ENCODE assay signal across 10 mouse cellular contexts in the genomic region with DNA sequence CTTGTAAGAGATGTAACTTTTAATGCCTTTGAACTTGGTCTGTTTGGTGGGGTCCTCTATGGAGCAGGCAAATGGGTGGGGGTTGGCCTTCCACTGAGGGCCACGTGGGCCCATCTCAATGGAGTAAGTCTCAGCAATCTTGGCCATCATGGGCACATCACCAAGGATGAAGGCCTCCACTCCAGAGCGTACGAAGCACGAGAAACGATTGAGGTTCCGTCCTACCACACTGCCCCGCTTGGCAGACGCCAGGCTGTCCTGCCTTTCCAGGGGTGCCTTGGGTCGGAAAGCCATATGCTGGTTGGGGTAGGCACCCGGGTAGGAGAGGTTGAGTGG. TPM values are rescaled to one million over a fixed set of nuclear protein-coding genes. Genes with fewer than 3 reads are reported as not detected.
DNase-seq lines count a peak whose midpoint lies in the region; ATAC-seq and TF ChIP-seq lines count a peak whose summit lies in the region.
"Had no signal": no experiment of that assay in that cellular context is flagged by ENCODE, and none has a peak within 500 bp of the region (broad histone marks: within the 10 kb centered on the region; RNA-seq: fewer than 3 reads in every experiment).

No protein-coding gene starts in this region.

- H3K27ac ChIP-seq in heart, embryonic 11.5 days (ENCODE audit: low read depth, low read length): no peak overlapping the region
- H3K27ac ChIP-seq in midbrain, embryonic 10.5 days (replicated peaks): 0 out of 2 replicates have a peak overlapping the region, but pooled peaks have one; percentile 95
- H3K27ac ChIP-seq in midbrain, postnatal 0 days (ENCODE audit: low read depth, low read length): no peak overlapping the region
- H3K27ac ChIP-seq in limb, embryonic 10.5 days: no peak overlapping the region; the same call in 1 of the 2 replicates
- H3K27ac ChIP-seq in small intestine, adult 2 months (ENCODE audit: insufficient read depth, low read depth, low read length): no peak overlapping the region

- no peak for ATAC-seq in heart, embryonic 11.5 days (replicated peaks; ENCODE audit: insufficient number of reproducible peaks, low FRiP score, low TSS enrichment)
- ATAC-seq in midbrain, postnatal 0 days (ENCODE audit: low FRiP score): no peak

- no peak overlapping the region; the same call in 1 of the 2 replicates for H3K9ac ChIP-seq in heart, embryonic 11.5 days (ENCODE audit: low read depth, low read length)
- H3K9ac ChIP-seq in midbrain, postnatal 0 days (replicated peaks; ENCODE audit: low read length, poor library complexity, severe bottlenecking): no peak overlapping the region

- no peaks in the 10 kb centered on the region for H3K27me3 ChIP-seq in heart, embryonic 11.5 days (ENCODE audit: control insufficient read depth, insufficient read depth, low read length)
- peaks cover 15% of the 10 kb centered on the region for H3K27me3 ChIP-seq in midbrain, embryonic 10.5 days (ENCODE audit: low read depth, poor library complexity, severe bottlenecking)
- peaks cover 16% of the 10 kb centered on the region; the same call in 1 of the 2 replicates for H3K27me3 ChIP-seq in midbrain, postnatal 0 days (ENCODE audit: insufficient read depth, low read length)
- H3K27me3 ChIP-seq in limb, embryonic 10.5 days (ENCODE audit: low read depth, poor library complexity, severe bottlenecking): no peaks in the 10 kb centered on the region
- H3K27me3 ChIP-seq in small intestine, adult 2 months (ENCODE audit: control insufficient read depth, insufficient read depth, low read length): no peaks in the 10 kb centered on the region

- TF ChIP-seq CTCF in midbrain, postnatal 0 days (IDR thresholded peaks at IDR 0.05): no peak
- TF ChIP-seq CTCF in small intestine, adult 2 months (IDR thresholded peaks at IDR 0.05; ENCODE audit: extremely low read depth, insufficient read length, insufficient replicate concordance, low read depth, low read length): no peak

- peaks cover 3% of the 10 kb centered on the region; the same call in 1 of the 2 replicates for H3K9me3 ChIP-seq in heart, embryonic 11.5 days (replicated peaks; ENCODE audit: control insufficient read depth, low read length)
- H3K9me3 ChIP-seq in midbrain, embryonic 10.5 days (replicated peaks): no peaks in the 10 kb centered on the region; the same call in 1 of the 2 replicates
- H3K9me3 ChIP-seq in midbrain, postnatal 0 days (ENCODE audit: low read length): no peaks in the 10 kb centered on the region
- no peaks in the 10 kb centered on the region for H3K9me3 ChIP-seq in limb, embryonic 10.5 days (replicated peaks)

- H3K4me2 ChIP-seq in heart, embryonic 11.5 days: peak overlapping the region; percentile 77
- H3K4me2 ChIP-seq in midbrain, postnatal 0 days (ENCODE audit: low read depth, low read length, poor library complexity, severe bottlenecking): no peak overlapping the region; the same call in 1 of the 2 replicates

- H3K4me3 ChIP-seq in heart, embryonic 11.5 days (ENCODE audit: low read depth, low read length): peak overlapping the region; percentile 67
- H3K4me3 ChIP-seq in midbrain, embryonic 10.5 days: peak overlapping the region; percentile 75; the same call in 1 of the 2 replicates
- H3K4me3 ChIP-seq in midbrain, postnatal 0 days (ENCODE audit: low read depth, low read length): no peak overlapping the region
- H3K4me3 ChIP-seq in limb, embryonic 10.5 days: peak overlapping the region; percentile 76
- H3K4me3 ChIP-seq in small intestine, adult 2 months (ENCODE audit: low read depth, low read length): peak overlapping the region; percentile 45

- no peak for TF ChIP-seq POLR2A in small intestine, adult 2 months (IDR thresholded peaks at IDR 0.05; ENCODE audit: low read depth, low read length)

- peaks cover 15% of the 10 kb centered on the region for H3K36me3 ChIP-seq in heart, embryonic 11.5 days (ENCODE audit: control insufficient read depth, insufficient read depth, low read length)
- peaks cover 52% of the 10 kb centered on the region for H3K36me3 ChIP-seq in midbrain, embryonic 10.5 days
- H3K36me3 ChIP-seq in midbrain, postnatal 0 days (ENCODE audit: insufficient read depth, low read length): no peaks in the 10 kb centered on the region
- H3K36me3 ChIP-seq in limb, embryonic 10.5 days: peaks cover 54% of the 10 kb centered on the region
- H3K36me3 ChIP-seq in small intestine, adult 2 months (ENCODE audit: control insufficient read depth, insufficient read depth, low read length): no peaks in the 10 kb centered on the region; the same call in 1 of the 2 replicates

- H3K4me1 ChIP-seq in heart, embryonic 11.5 days (ENCODE audit: control insufficient read depth, insufficient read depth, low read length): peaks cover 39% of the 10 kb centered on the region
- peaks cover 57% of the 10 kb centered on the region for H3K4me1 ChIP-seq in midbrain, embryonic 10.5 days
- H3K4me1 ChIP-seq in midbrain, postnatal 0 days (ENCODE audit: insufficient read depth, low read length): peaks cover 3% of the 10 kb centered on the region; the same call in 1 of the 2 replicates
- peaks cover 56% of the 10 kb centered on the region for H3K4me1 ChIP-seq in limb, embryonic 10.5 days
- peaks cover 11% of the 10 kb centered on the region for H3K4me1 ChIP-seq in small intestine, adult 2 months (ENCODE audit: control insufficient read depth, insufficient read depth, insufficient read length, low read length)

- 95% methylated on average over 10 of the region's 10 CpGs for WGBS in heart, embryonic 11.5 days (ENCODE audit: insufficient replicate concordance)
- 95% methylated on average over 10 of the region's 10 CpGs for WGBS in midbrain, embryonic 10.5 days
- WGBS in midbrain, postnatal 0 days: 99% methylated on average over 10 of the region's 10 CpGs
- 93% methylated on average over 10 of the region's 10 CpGs for WGBS in limb, embryonic 10.5 days
- WGBS in small intestine, adult 2 months: 91% methylated on average over 10 of the region's 10 CpGs

- DNase-seq in heart, postnatal 4 days: no peak
- DNase-seq in midbrain, embryonic 10.5 days (ENCODE audit: low spot score): no peak
- DNase-seq in midbrain, postnatal 0 days (ENCODE audit: low spot score): no peak
- DNase-seq in limb, embryonic 10.5 days (ENCODE audit: low spot score): no peak
- no peak for DNase-seq in cerebellum, adult 9-10 months
- DNase-seq in adrenal gland, postnatal 4 days (ENCODE audit: low spot score in 2 of 2): no peak
- DNase-seq: gastrocnemius, postnatal 10 days; layer of hippocampus, postnatal 36 days had no signal

RNA-seq across cellular contexts. Expression of gene Snx33, which starts 2.2 kb away (rescaled TPM):
- 4.5 and 5.2 TPM in 2 replicates for polyA plus RNA-seq in heart, embryonic 11.5 days (2014; fragmentation: Nextera tagmentation; extraction: Ambion mirVana)
- 10 to 100 TPM; 11.7 to 13.9 TPM for total RNA-seq in heart, postnatal 4 days (2021)
- 8.0 and 8.4 TPM in 2 replicates for polyA plus RNA-seq in midbrain, embryonic 10.5 days (2016; fragmentation: Nextera tagmentation; extraction: Ambion mirVana)
- 5.7 and 7.3 TPM in 2 replicates for total RNA-seq in midbrain, postnatal 0 days (2014; rRNA removed)
- 1.6 and 1.7 TPM in 2 replicates for polyA plus RNA-seq in midbrain, postnatal 0 days (2015; fragmentation: Nextera tagmentation; extraction: Ambion mirVana)
- 9.3 and 11.6 TPM in 2 replicates for polyA plus RNA-seq in limb, embryonic 10.5 days (2016; fragmentation: Nextera tagmentation; extraction: Ambion mirVana)
- 2.7 and 3.8 TPM in 2 replicates for polyA plus RNA-seq in small intestine, adult 2 months (2012; rRNA removed)
- total RNA-seq in adrenal gland, postnatal 4 days (2021): 10 to 100 TPM; 28.4 to 30.7 TPM

RNA-seq across cellular contexts. Expression of gene Imp3, which starts 11.3 kb away (rescaled TPM):
- 65.6 and 66.0 TPM in 2 replicates for polyA plus RNA-seq in heart, embryonic 11.5 days (2014; fragmentation: Nextera tagmentation; extraction: Ambion mirVana)
- total RNA-seq in heart, postnatal 4 days (2021): 10 to 100 TPM; 53.5 to 54.4 TPM
- 58.4 and 65.2 TPM in 2 replicates for polyA plus RNA-seq in midbrain, embryonic 10.5 days (2016; fragmentation: Nextera tagmentation; extraction: Ambion mirVana)
- total RNA-seq in midbrain, postnatal 0 days (2014; rRNA removed): 131 and 133 TPM in 2 replicates
- polyA plus RNA-seq in midbrain, postnatal 0 days (2015; fragmentation: Nextera tagmentation; extraction: Ambion mirVana): 77.2 and 80.3 TPM in 2 replicates
- polyA plus RNA-seq in limb, embryonic 10.5 days (2016; fragmentation: Nextera tagmentation; extraction: Ambion mirVana): 70.5 and 77.9 TPM in 2 replicates
- polyA plus RNA-seq in small intestine, adult 2 months (2012; rRNA removed): 144 and 233 TPM in 2 replicates
- 10 to 100 TPM; 87.2 to 87.5 TPM for total RNA-seq in adrenal gland, postnatal 4 days (2021)

RNA-seq across cellular contexts. Expression of gene Snupn, which starts 24.7 kb away (rescaled TPM):
- 19.0 and 21.6 TPM in 2 replicates for polyA plus RNA-seq in heart, embryonic 11.5 days (2014; fragmentation: Nextera tagmentation; extraction: Ambion mirVana)
- 1 to 10 TPM; 8.6 to 9.1 TPM for total RNA-seq in heart, postnatal 4 days (2021)
- 29.7 and 30.2 TPM in 2 replicates for polyA plus RNA-seq in midbrain, embryonic 10.5 days (2016; fragmentation: Nextera tagmentation; extraction: Ambion mirVana)
- total RNA-seq in midbrain, postnatal 0 days (2014; rRNA removed): 12.7 and 16.9 TPM in 2 replicates
- polyA plus RNA-seq in midbrain, postnatal 0 days (2015; fragmentation: Nextera tagmentation; extraction: Ambion mirVana): 20.5 and 21.6 TPM in 2 replicates
- polyA plus RNA-seq in limb, embryonic 10.5 days (2016; fragmentation: Nextera tagmentation; extraction: Ambion mirVana): 27.0 and 31.6 TPM in 2 replicates
- 1.1 and 2.0 TPM in 2 replicates for polyA plus RNA-seq in small intestine, adult 2 months (2012; rRNA removed)
- 10 to 100 TPM; 13.3 to 14.2 TPM for total RNA-seq in adrenal gland, postnatal 4 days (2021)
